Mouse (Mus musculus) T-helper 1 cell (primary cell): ENCODE results near the gene Nfs1.
"Not testable (repeated sequence)": the region's sequence is repeated elsewhere in the genome, so short reads cannot be mapped to it uniquely, and the experiment has no call there.

Source experiments
- in situ Hi-C: fragments of 300-600 bp; cut with MboI, MseI; formaldehyde crosslinking; loops from one replicate; pipeline ENCODE4 v1.15.1; 2025; ENCODE audit warnings: high pct_unique_total_duplicates

Nfs1 gene

DNA sequence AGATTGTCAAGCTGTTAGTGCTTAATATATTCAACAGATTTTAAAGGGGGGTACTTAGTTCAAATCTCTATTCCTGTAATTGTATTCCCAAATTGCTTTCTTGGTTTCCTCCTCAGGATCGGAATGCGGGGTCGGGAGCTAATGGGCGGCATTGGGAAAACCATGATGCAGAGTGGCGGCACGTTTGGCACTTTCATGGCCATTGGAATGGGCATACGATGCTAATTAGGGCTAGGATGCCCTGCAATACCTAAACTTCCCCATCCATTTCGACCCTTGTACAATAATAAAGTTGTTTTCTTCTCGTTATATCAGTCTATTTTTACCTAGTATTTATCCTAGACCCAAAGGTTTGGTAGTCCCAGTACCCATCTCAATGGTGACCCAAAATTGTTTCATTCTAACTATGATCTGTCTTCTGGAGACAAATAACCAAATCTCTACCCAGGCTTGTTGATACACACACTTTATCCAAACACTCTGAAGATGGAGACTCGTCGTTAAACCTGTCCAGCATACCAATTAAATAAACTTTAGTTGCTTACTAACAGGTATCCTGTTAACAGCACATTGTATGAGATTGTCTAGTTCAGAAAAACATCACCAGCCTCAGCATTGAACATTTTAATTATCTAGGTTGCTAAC lies 1.6 kb upstream of the Nfs1 start:
- in situ Hi-C loops = no loop called here

GRCm38 (mm10) chr2:156143367-156143766 lies 619 bp downstream of the Nfs1 start:
- in situ Hi-C loops = no loop called here

- in situ Hi-C loops = no loop called here
These were observed 1.2 kb downstream of the Nfs1 start for GRCm38 (mm10) chr2:156142820-156143219.

GRCm38 (mm10) chr2:156135695-156136094 lies 8.3 kb downstream of the Nfs1 start:
- in situ Hi-C loops = no loop called here

GRCm38 (mm10) chr2:156134161-156134560 lies 9.8 kb downstream of the Nfs1 start:
- in situ Hi-C loops = no loop called here

DNA sequence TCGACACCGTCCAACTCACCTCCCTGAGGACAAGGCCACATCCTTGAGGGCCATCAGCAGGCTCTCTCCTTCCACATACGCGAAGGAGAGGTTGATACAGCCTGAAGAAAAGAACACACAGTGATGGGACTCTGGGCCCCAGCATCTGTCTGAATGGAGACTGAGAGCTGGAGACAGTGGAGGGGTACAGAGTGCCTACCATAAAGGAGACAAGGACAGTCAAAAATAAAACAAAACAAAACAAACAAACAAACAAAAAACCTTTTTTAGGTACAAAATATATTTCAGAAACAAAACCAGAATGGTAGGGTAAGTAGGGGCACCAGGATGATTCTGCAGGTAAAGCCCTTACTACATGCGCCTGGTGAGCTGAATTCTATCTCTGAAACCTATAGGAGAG lies 17.0 kb downstream of the Nfs1 start, which contains the start of gene Gm28036:
TSS of gene Gm28036 (minus strand) at position 101 of the 400 bp plus-strand sequence.
- in situ Hi-C loops = loop anchor here (10.0 kb wide), 1 partner anchor 282 kb away; no protein-coding TSS in a partner anchor

DNA sequence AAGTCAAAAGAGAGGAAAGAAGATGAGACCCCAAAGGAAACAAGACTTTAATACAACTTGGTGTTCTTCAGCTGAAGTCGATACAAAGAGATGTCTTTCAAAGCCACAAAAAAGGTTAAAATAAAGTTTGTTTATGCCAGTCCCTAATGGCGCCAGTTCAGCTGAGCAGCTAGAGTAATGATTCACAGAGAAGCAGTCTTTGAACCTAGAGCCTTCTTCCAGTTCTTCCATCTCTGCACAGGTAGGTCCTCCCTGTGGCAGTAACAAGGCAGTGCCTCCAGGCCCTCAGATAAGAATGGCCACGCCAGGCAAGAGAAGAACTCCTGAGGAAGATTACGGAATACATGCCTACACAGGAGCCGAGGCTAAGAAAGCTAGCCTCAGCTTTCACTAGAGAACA lies 20.3 kb downstream of the Nfs1 start:
- in situ Hi-C loops = loop anchor here (10.0 kb wide), 1 partner anchor 279 kb away; no protein-coding TSS in a partner anchor

- in situ Hi-C loops = no loop called here
These were observed 24.4 kb downstream of the Nfs1 start for GRCm38 (mm10) chr2:156119566-156119965.

DNA sequence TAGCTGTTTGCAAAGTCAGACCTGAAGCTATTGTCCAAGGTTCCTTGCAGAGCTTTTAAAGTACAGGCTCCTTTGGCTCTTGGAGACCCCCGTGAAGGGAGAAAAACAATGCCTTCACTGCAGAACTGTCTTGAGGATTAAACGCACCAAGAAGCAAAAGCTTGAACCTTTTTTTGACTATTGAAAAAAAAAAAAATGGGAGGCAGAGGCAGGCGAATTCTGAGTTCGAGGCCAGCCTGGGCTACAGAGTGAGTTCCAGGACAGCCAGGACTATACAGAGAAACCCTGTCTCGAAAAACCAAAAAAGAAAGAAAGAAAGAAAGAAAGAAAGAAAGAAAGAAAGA lies 31.9 kb downstream of the Nfs1 start:
- in situ Hi-C loops = not testable (repeated sequence)

DNA sequence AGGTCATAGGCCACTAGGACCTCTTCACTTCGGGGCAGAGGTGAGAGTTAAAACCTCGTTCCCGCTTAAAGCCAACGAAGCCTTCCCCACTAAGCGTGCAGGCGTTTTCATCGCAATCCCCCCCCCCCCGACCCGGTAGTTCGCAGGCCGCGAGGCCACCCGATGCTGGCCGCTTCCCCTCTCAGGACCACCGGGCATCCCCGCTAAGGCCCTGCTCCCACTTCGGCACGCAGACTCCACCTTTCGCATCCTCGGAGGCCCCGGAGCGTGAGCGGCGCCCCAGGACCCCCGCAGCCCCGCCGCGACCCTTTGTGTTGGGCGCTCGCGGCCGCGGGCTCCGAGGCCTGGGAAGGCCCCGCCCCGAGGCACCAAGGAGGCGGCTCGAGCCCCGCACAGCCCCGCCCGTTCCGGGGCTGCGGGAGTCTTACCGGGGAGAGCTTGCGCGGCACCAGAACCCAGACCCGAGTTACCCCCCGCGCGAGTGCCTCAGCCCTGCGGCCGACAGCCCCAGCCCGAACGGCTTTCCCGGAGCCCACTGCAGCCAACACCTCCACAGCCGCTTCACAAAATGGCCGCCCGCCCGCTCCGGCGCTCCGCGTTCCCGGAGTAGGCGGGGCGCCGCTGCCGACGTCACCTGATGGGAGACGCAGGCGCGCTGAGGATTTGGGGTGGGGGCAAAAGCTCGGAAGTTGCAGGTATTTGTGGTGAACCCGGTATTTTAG lies 32.5 kb downstream of the Nfs1 start, which contains the start of the genes Cpne1 and Rbm12:
TSS of gene Cpne1 (minus strand) at position 608 of the 722 bp plus-strand sequence.
TSS of gene Rbm12 (minus strand) at position 621 of the 722 bp plus-strand sequence.
- in situ Hi-C loops = no loop called here

GRCm38 (mm10) chr2:156110627-156111357 lies 33.2 kb downstream of the Nfs1 start:
- in situ Hi-C loops = no loop called here

- in situ Hi-C loops = no loop called here
These were observed 52.1 kb downstream of the Nfs1 start for GRCm38 (mm10) chr2:156091926-156092325.

- in situ Hi-C loops = loop anchor here (10.0 kb wide), 2 partner anchors 225 to 905 kb away; no protein-coding TSS in a partner anchor
These were observed 54.2 kb downstream of the Nfs1 start for GRCm38 (mm10) chr2:156089799-156090198.

GRCm38 (mm10) chr2:156087391-156088110 lies 56.4 kb downstream of the Nfs1 start:
- in situ Hi-C loops = loop anchor here (10.0 kb wide), 2 partner anchors 223 to 903 kb away; no protein-coding TSS in a partner anchor

GRCm38 (mm10) chr2:156084541-156084940 lies 59.4 kb downstream of the Nfs1 start:
- in situ Hi-C loops = loop anchor here (10.0 kb wide), 2 partner anchors 220 to 900 kb away; no protein-coding TSS in a partner anchor

- in situ Hi-C loops = loop anchor here (10.0 kb wide), 2 partner anchors 216 to 896 kb away; no protein-coding TSS in a partner anchor
These were observed 63.6 kb downstream of the Nfs1 start for GRCm38 (mm10) chr2:156080391-156080790.

- in situ Hi-C loops = loop anchor here (10.0 kb wide), 2 partner anchors 215 to 895 kb away; no protein-coding TSS in a partner anchor
These were observed 64.3 kb downstream of the Nfs1 start for GRCm38 (mm10) chr2:156079674-156080073.

- in situ Hi-C loops = no loop called here
These were observed 64.8 kb downstream of the Nfs1 start for GRCm38 (mm10) chr2:156079183-156079560.

DNA sequence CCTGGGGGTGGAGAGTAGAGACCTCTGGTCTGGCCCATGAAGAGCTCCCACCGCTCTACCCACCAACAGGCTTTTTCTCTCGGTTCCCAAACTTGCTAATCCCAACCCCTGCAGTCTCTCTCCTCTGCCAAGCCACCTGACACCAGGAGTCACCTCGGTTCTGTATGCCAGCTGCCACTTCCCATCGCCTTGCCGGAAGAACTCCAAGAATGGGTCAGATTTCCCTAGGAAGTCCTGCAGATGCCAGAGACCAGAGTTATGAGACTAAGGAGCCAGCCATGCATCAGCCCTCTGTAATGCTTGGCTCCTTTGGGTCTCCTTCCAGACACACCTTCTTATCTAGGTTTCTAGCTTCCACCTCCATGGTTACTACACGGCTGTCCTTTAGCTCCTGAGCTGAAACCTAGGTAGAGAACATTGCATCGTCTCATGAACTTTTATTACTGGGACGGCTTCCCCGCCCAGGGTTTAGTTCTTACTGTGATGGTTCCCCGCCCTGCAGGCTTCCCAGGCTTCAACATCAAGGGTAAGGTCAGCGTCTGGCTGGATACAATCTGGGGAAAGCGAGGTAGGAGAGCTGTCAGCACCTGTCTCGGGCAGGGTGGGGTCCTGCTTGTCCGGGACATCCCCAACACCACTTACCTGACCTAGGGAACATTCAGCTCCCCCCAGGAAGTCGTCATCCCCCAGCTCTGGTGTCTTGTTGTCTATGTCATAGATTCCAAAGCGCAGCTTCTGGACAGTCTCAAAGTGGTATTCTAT lies 65.4 kb downstream of the Nfs1 start:
- in situ Hi-C loops = no loop called here

GRCm38 (mm10) chr2:156077461-156077860 lies 66.5 kb downstream of the Nfs1 start:
- in situ Hi-C loops = no loop called here
